Mouse (Mus musculus): ENCODE results near the gene Cyth4.

The Cyth4 gene

GRCm38 (mm10) chr15:78596914-78597313 lies at the start of gene Cyth4:
Gene Cyth4 (plus strand): TSS chr15:78597047.
- DNase-seq (ENCODE audit: low spot score in 2 of 2) = peak; percentile 57 to 62

GRCm38 (mm10) chr15:78547415-78548335 lies 49.2 kb upstream of the Cyth4 start:
- no peak for DNase-seq (ENCODE audit: low spot score in 2 of 2)

- DNase-seq (ENCODE audit: low spot score in 2 of 2) = no peak
These were observed 48.5 kb upstream of the Cyth4 start for GRCm38 (mm10) chr15:78548336-78548665.

- DNase-seq (ENCODE audit: low spot score in 2 of 2) = no peak
These were observed 48.1 kb upstream of the Cyth4 start for GRCm38 (mm10) chr15:78548711-78549110.

GRCm38 (mm10) chr15:78549189-78549734 lies 47.6 kb upstream of the Cyth4 start:
- DNase-seq (ENCODE audit: low spot score in 2 of 2) = no peak

- DNase-seq (ENCODE audit: low spot score in 2 of 2) = no peak
These were observed 42.1 kb upstream of the Cyth4 start for GRCm38 (mm10) chr15:78554545-78555313.

GRCm38 (mm10) chr15:78557693-78558535 lies 38.9 kb upstream of the Cyth4 start:
- DNase-seq (ENCODE audit: low spot score in 2 of 2) = no peak

- DNase-seq (ENCODE audit: low spot score in 2 of 2) = no peak
These were observed 37.5 kb upstream of the Cyth4 start for GRCm38 (mm10) chr15:78559141-78559979.

- no peak for DNase-seq (ENCODE audit: low spot score in 2 of 2)
These were observed 33.5 kb upstream of the Cyth4 start for GRCm38 (mm10) chr15:78563344-78563743.

- peak; percentile 48 to 51 for DNase-seq (ENCODE audit: low spot score in 2 of 2)
These were observed 32.9 kb upstream of the Cyth4 start for GRCm38 (mm10) chr15:78563937-78564336.

GRCm38 (mm10) chr15:78564764-78565435 lies 31.9 kb upstream of the Cyth4 start:
- DNase-seq (ENCODE audit: low spot score in 2 of 2) = no peak

- no peak for DNase-seq (ENCODE audit: low spot score in 2 of 2)
These were observed 29.2 kb upstream of the Cyth4 start for GRCm38 (mm10) chr15:78567608-78568120.

GRCm38 (mm10) chr15:78570170-78570569 lies 26.7 kb upstream of the Cyth4 start:
- DNase-seq (ENCODE audit: low spot score in 2 of 2) = no peak

GRCm38 (mm10) chr15:78571554-78572269 lies 25.1 kb upstream of the Cyth4 start:
- peak; percentile 72 to 77 for DNase-seq (ENCODE audit: low spot score in 2 of 2)

GRCm38 (mm10) chr15:78572270-78572600 lies 24.6 kb upstream of the Cyth4 start:
- no peak for DNase-seq (ENCODE audit: low spot score in 2 of 2)

- DNase-seq (ENCODE audit: low spot score in 2 of 2) = peak; percentile 58 to 70
These were observed 24.0 kb upstream of the Cyth4 start, which contains the start of gene Rac2 for GRCm38 (mm10) chr15:78572658-78573397. Gene Rac2 (minus strand): TSS chr15:78572783.

GRCm38 (mm10) chr15:78576284-78576810 lies 20.5 kb upstream of the Cyth4 start:
- DNase-seq (ENCODE audit: low spot score in 2 of 2) = no peak

- DNase-seq (ENCODE audit: low spot score in 2 of 2) = no peak
These were observed 13.5 kb upstream of the Cyth4 start for GRCm38 (mm10) chr15:78583352-78583751.
